Mouse (Mus musculus) left cerebral cortex, adult 11 months (tissue): ENCODE data around the gene Med24.

Experiments used
- DNase-seq: peaks from one replicate; pipeline ENCODE4 v3.0.0; 2022; ENCODE audit warnings: low spot score

Gene Med24

GRCm38 (mm10) chr11:98729119-98729588 is at the start of gene Med24:
Med24 (minus strand) TSS chr11:98729435.
- peak; percentile 91 for DNase-seq

GRCm38 (mm10) chr11:98777888-98778287 is 48.7 kb upstream of the Med24 start:
- DNase-seq, result no peak

- no peak for DNase-seq
These were observed 47.8 kb upstream of the Med24 start for GRCm38 (mm10) chr11:98776843-98777590.

GRCm38 (mm10) chr11:98776052-98776764 is 47.0 kb upstream of the Med24 start:
- no peak for DNase-seq

- peak; percentile 99 for DNase-seq
These were observed 46.3 kb upstream of the Med24 start for GRCm38 (mm10) chr11:98775348-98776051.

- DNase-seq, result no peak
These were observed 45.5 kb upstream of the Med24 start, which contains the start of gene Nr1d1 for GRCm38 (mm10) chr11:98774582-98775347. Nr1d1 (minus strand) TSS chr11:98775333.

GRCm38 (mm10) chr11:98773635-98774295 is 44.5 kb upstream of the Med24 start:
- DNase-seq, result peak; percentile 100

- DNase-seq, result no peak
These were observed 43.5 kb upstream of the Med24 start for GRCm38 (mm10) chr11:98772667-98773171.

GRCm38 (mm10) chr11:98771844-98772525 is 42.8 kb upstream of the Med24 start:
- DNase-seq, result no peak

GRCm38 (mm10) chr11:98771131-98771530 is 41.9 kb upstream of the Med24 start:
- DNase-seq, result no peak

GRCm38 (mm10) chr11:98770096-98770975 is 41.1 kb upstream of the Med24 start:
- DNase-seq, result no peak

- no peak for DNase-seq
These were observed 40.0 kb upstream of the Med24 start for GRCm38 (mm10) chr11:98769007-98769954.

- DNase-seq, result no peak
These were observed 39.1 kb upstream of the Med24 start for GRCm38 (mm10) chr11:98768127-98769006.

GRCm38 (mm10) chr11:98767713-98768112 is 38.5 kb upstream of the Med24 start:
- DNase-seq, result no peak

- no peak for DNase-seq
These were observed 38.0 kb upstream of the Med24 start for GRCm38 (mm10) chr11:98767276-98767675.

- no peak for DNase-seq
These were observed 37.6 kb upstream of the Med24 start for GRCm38 (mm10) chr11:98766816-98767215.

- DNase-seq, result no peak
These were observed 37.1 kb upstream of the Med24 start for GRCm38 (mm10) chr11:98766346-98766745.
